Mouse (Mus musculus) lung, embryonic 14.5 days (tissue): ENCODE data around the gene C1ra. TPM values are rescaled to one million over a fixed set of nuclear protein-coding genes. Genes with fewer than 3 reads are reported as not detected.
"Not testable (repeated sequence)": the region's sequence is repeated elsewhere in the genome, so short reads cannot be mapped to it uniquely, and the experiment has no call there.

ENCODE experiments used
- ATAC-seq: fragments of 200-750 bp; cut with Nextera tagmentation; 2 replicates; pipeline ENCODE4 v1.8.0; 2017; ENCODE audit warnings: mild to moderate bottlenecking, moderate TSS enrichment, moderate library complexity; ENCODE audit not compliant: insufficient read depth
- DNase-seq: peaks from one replicate; pipeline ENCODE4 v3.0.0-alpha.2; 2015
- H3K27ac ChIP-seq: fragments of 300-500 bp; sonication (generic); 2 replicates; pipeline ENCODE4 v1.5.1; 2014; ENCODE audit warnings: low read depth, mild to moderate bottlenecking, moderate library complexity
- H3K27me3 ChIP-seq: fragments of 300-500 bp; sonication (generic); 2 replicates; pipeline ENCODE4 v1.6.1; 2014; ENCODE audit warnings: low read length, control low read depth; ENCODE audit not compliant: insufficient read depth
- H3K36me3 ChIP-seq: fragments of 300-500 bp; sonication (generic); 2 replicates; pipeline ENCODE4 v1.6.1; 2014; ENCODE audit warnings: control low read depth; ENCODE audit not compliant: insufficient read depth
- H3K4me1 ChIP-seq: fragments of 300-500 bp; sonication (generic); 2 replicates; pipeline ENCODE4 v1.6.1; 2014; ENCODE audit warnings: antibody characterized with exemption, control low read depth; ENCODE audit not compliant: insufficient read depth
- H3K4me2 ChIP-seq: fragments of 300-500 bp; sonication (generic); 2 replicates; pipeline ENCODE4 v1.6.1; 2014; ENCODE audit warnings: mild to moderate bottlenecking
- H3K4me3 ChIP-seq: fragments of 300-500 bp; sonication (generic); 2 replicates; pipeline ENCODE4 v1.5.1; 2014; ENCODE audit warnings: low read depth, low read length
- H3K9ac ChIP-seq: fragments of 300-500 bp; sonication (generic); 2 replicates; pipeline ENCODE4 v1.6.1; 2014
- H3K9me3 ChIP-seq: fragments of 300-500 bp; sonication (generic); 2 replicates; pipeline ENCODE4 v1.6.1; 2016; ENCODE audit warnings: low read depth, low read length, control low read depth
- CTCF ChIP-seq: IDR thresholded peaks from 2 replicates; pipeline ENCODE4 v1.5.1; 2016; ENCODE audit warnings: antibody characterized with exemption, low read depth
- WGBS: fragments of 180-500 bp; shearing (Covaris S2); extraction: QIAGEN DNeasy Blood & Tissue Kit; methylation state at CpG from one replicate; pipeline ENCODE4 v1.1.7; 2014; 5-methylcytosine and 5-hydroxymethylcytosine counted together
- polyA plus RNA-seq: library from polyadenylated mRNA; unstranded; fragments of >200 nt; fragmentation: Nextera tagmentation; extraction: Ambion mirVana; gene quantifications from 2 replicates; pipeline ENCODE4 v1.2.1, GENCODE M21; 2014

C1ra gene
- polyA plus RNA-seq, 1 experiment from 2014 or later: 1.9 TPM

DNA sequence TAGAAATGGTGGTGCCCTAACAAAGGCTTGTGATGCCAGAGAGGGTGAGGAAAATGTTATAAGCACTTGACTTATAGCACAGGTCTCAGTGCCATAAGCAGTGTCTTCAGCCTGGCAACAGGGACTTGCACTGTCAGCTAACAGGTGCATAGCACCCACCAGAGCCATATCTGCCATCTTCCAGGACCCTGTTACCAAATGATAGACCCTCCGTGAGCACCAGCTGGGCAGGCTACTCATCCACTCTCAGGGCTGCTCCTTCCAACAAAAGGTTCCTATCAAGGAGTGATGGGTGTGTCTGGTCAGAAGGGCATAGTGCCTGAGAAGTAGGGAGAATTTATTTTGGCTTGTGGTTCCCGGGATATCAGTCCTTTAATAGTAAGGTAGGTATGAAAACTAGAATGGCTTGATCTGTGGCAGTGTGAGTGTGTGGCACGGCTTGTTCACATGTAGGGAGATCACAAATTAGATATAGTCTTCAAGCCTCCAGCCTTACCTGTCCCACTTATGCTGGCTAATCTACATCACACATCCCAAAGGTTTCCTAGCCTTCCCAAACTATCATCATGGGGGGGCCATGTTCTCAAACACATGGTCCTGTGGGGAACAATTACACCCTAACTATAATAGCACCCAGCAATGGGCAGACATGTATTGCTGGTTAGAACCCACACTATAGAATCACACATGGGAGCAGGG, 33.2 kb upstream of the C1ra start:
- DNase-seq (no peak), ATAC-seq (no peak)
- TF ChIP-seq CTCF: no peak
- 82% methylated on average over 3 of the region's 3 CpGs for WGBS
- Histone ChIP-seq H3K4me3 (no peak overlapping the region), H3K4me1 (0 out of 2 replicates have a peak, but pooled peaks cover 5% of the 10 kb centered on the region), H3K9me3 (no peaks in the 10 kb centered on the region), H3K27me3 (no peaks in the 10 kb centered on the region), H3K27ac (no peak overlapping the region), H3K9ac (no peak overlapping the region), H3K4me2 (no peak overlapping the region), H3K36me3 (no peaks in the 10 kb centered on the region)

DNA sequence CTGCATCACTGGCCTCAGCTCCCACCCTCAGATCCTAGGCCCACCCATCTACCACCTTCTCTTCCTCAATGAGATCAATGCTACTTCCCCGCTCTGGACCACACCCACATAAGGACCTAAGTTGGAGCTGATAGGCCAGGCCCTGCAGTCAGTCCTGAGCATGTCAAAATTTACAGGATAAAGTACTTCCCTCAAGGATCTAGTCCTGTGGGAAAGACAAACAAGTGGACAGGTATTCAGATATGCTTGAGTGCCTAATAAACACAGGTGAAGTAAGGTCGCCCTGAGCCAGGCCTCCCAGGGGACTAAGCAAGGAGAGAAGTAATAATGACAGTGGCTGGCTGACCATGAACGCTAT, 32.7 kb upstream of the C1ra start:
- Histone ChIP-seq H3K4me2 (no peak overlapping the region), H3K9ac (no peak overlapping the region), H3K4me3 (no peak overlapping the region), H3K9me3 (no peaks in the 10 kb centered on the region), H3K36me3 (no peaks in the 10 kb centered on the region), H3K4me1 (0 out of 2 replicates have a peak, but pooled peaks cover 5% of the 10 kb centered on the region), H3K27ac (no peak overlapping the region), H3K27me3 (no peaks in the 10 kb centered on the region)
- no peak for DNase-seq
- TF ChIP-seq CTCF: no peak
- no peak for ATAC-seq
- WGBS: 76% methylated on average over 3 of the region's 3 CpGs

DNA sequence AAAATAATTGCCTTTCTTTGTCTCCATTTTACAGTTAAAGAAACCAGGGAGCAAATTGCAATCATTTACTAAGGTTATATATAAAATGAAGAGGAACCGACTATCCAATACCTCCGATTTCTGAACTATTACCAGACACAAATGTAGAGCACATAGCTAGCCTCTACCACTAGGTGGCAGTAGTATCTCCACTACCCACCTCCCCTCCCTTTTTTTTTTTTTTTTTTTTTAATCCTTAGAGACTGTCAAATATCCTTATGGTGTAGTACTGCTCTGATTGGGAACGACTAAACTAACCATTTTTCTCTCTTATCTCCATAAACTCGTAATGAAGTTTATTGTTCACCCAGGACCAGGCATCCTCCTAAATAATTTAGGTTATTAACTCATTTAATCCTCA, 31.9 kb upstream of the C1ra start:
- H3K27ac ChIP-seq: no peak overlapping the region
- H3K27me3 ChIP-seq: no peaks in the 10 kb centered on the region
- peak; percentile 77 for DNase-seq
- H3K9me3 ChIP-seq: no peaks in the 10 kb centered on the region
- H3K4me2 ChIP-seq: no peak overlapping the region
- no peak overlapping the region for H3K9ac ChIP-seq
- peak; percentile 73 for TF ChIP-seq CTCF
- no peak overlapping the region for H3K4me3 ChIP-seq
- H3K36me3 ChIP-seq: no peaks in the 10 kb centered on the region
- 0 out of 2 replicates have a peak, but pooled peaks cover 5% of the 10 kb centered on the region for H3K4me1 ChIP-seq
- WGBS: 42% methylated on average over 4 of the region's 4 CpGs
- no peak for ATAC-seq

DNA sequence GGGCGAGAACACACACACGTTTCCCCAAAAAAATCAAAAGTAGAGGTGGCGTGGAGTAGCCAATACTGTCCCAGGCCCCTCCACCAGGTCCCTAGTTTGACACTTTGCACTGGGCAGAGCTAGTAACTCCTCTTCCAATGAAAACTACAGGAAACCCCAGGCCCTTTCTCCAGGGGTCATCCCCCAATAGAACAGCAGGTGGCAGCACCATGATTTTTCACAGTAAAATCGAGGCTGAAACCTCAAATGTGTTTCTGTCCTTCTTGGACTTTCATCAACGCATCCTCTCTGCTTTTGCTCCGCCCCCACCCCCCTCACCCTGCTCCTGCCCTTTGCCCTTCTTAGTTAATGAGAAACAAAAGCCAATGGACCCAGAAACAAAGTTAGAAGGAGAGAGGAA, 30.6 kb upstream of the C1ra start:
- Histone ChIP-seq H3K36me3 (no peaks in the 10 kb centered on the region), H3K27me3 (no peaks in the 10 kb centered on the region), H3K4me1 (0 out of 2 replicates have a peak, but pooled peaks cover 5% of the 10 kb centered on the region), H3K9me3 (no peaks in the 10 kb centered on the region), H3K9ac (no peak overlapping the region), H3K27ac (no peak overlapping the region), H3K4me3 (no peak overlapping the region), H3K4me2 (no peak overlapping the region)
- 29% methylated on average over 6 of the region's 6 CpGs for WGBS
- TF ChIP-seq CTCF: peak; percentile 66
- ATAC-seq (peak; percentile 22; the same call in 1 of the 2 replicates), DNase-seq (peak; percentile 78)

DNA sequence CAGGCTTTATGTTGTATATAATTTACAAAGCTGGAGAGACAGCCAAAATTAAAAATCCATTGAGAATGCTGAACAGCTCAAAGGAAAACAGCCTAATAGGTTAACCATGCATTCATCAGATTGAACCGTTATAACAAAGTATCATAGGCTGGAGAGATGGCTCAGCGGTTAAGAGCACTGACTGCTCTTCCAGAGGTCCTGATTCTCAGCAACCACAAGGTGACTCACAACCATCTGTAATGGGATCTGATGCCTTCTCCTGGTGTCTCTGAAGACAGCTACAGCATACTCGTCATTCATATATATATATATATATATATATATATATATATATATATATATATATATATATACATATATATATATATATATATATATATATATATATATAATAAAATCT, 28.4 kb upstream of the C1ra start:
- ATAC-seq, H3K9me3 ChIP-seq, H3K36me3 ChIP-seq, H3K9ac ChIP-seq, H3K27me3 ChIP-seq, H3K27ac ChIP-seq, H3K4me1 ChIP-seq, H3K4me3 ChIP-seq, DNase-seq, H3K4me2 ChIP-seq: not testable (repeated sequence)
- WGBS: 79% methylated on average over 3 of the region's 3 CpGs

DNA sequence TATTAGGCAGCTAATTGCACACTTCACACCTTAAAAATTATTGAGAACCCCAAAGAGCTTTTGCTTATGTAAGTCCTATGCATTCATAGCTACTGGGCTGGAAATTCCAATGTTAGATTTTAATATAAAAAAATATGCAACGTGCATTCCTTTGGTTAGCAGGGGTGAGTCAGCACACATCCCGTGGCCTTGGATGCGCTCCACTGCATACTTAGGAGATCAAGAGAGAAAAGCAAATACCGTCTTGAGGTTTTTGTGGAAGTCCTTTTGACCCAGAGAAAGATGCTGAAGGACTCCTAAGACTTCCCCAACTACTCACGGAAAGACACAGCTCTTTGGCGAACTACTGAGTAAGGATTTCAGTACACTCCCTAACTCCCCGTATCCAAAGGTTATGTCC, 27.4 kb upstream of the C1ra start:
- Histone ChIP-seq H3K9ac (no peak overlapping the region), H3K4me1 (no peaks in the 10 kb centered on the region), H3K4me3 (no peak overlapping the region), H3K27ac (no peak overlapping the region), H3K9me3 (no peaks in the 10 kb centered on the region), H3K4me2 (peak overlapping the region; percentile 47; the same call in 1 of the 2 replicates), H3K36me3 (no peaks in the 10 kb centered on the region), H3K27me3 (no peaks in the 10 kb centered on the region)
- ATAC-seq: no peak
- no peak for TF ChIP-seq CTCF
- 71% methylated on average over 7 of the region's 7 CpGs for WGBS
- no peak for DNase-seq

DNA sequence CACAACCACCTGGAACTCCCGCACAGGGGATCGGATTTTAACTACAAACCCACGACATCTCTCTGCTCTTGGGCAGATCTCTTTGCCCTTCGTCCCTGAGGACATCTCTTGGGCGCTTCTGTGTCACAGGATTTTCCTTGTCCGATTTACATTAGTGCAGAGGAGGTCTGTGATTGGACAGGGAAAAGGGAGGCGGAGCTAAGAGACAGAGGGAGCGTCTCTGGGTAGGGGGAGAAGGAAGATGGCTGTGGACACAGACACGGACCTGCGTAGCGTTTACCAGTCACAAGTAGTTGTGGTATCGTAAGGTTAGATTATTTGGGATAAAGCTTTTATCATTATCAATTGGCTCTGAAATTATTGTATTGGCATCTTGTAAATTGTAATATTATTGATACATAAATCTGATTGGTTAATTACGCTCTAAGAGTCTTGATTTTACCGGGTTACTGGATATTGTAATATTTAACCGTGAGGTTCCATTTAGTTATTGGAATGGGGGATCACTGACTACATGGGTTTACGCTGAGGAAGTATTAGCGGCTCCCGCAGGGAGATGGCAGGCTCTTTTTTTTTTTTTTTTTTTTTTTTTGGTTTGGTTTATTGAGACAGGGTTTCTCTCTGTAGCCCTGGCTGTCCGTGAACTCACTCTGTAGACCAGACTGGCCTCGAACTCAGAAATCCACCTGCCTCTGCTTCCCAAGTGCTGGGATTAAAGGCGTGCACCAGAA, 26.6 kb upstream of the C1ra start:
- Histone ChIP-seq H3K4me2 (peak overlapping the region; percentile 47), H3K9me3 (no peaks in the 10 kb centered on the region), H3K9ac (no peak overlapping the region), H3K4me1 (no peaks in the 10 kb centered on the region), H3K4me3 (peak overlapping the region; percentile 8; the same call in 1 of the 2 replicates), H3K27me3 (no peaks in the 10 kb centered on the region), H3K27ac (no peak overlapping the region), H3K36me3 (no peaks in the 10 kb centered on the region)
- peak; percentile 78 for ATAC-seq
- 31% methylated on average over 21 of the region's 21 CpGs for WGBS
- DNase-seq: peak; percentile 63
- TF ChIP-seq CTCF: no peak
